Mouse (Mus musculus) ES-Bruce4 (cell line): ENCODE measurements around the gene Dnaja3. TPM values are rescaled to one million over a fixed set of nuclear protein-coding genes. Genes with fewer than 3 reads are reported as not detected.
"Not testable (repeated sequence)": the region's sequence is repeated elsewhere in the genome, so short reads cannot be mapped to it uniquely, and the experiment has no call there.

Source experiments
- H3K27ac ChIP-seq: 2 replicates; pipeline ENCODE4 v1.5.1; 2012; ENCODE audit warnings: low read length, inconsistent platforms; ENCODE audit not compliant: insufficient read depth
- H3K27me3 ChIP-seq: 2 replicates; pipeline ENCODE4 v1.6.1; 2012; ENCODE audit warnings: mild to moderate bottlenecking, low read length, inconsistent platforms; ENCODE audit not compliant: control insufficient read depth, poor library complexity, insufficient read depth, severe bottlenecking
- H3K36me3 ChIP-seq: 2 replicates; pipeline ENCODE4 v1.6.1; 2012; ENCODE audit warnings: inconsistent platforms, mild to moderate bottlenecking, low read length, moderate library complexity; ENCODE audit not compliant: control insufficient read depth, poor library complexity, insufficient read depth, severe bottlenecking
- H3K4me1 ChIP-seq: one replicate; pipeline ENCODE4 v1.8.1; 2011; ENCODE audit warnings: low read length; ENCODE audit not compliant: control insufficient read depth, insufficient read depth
- H3K4me3 ChIP-seq: 2 replicates; pipeline ENCODE4 v1.5.1; 2011; ENCODE audit warnings: low read depth, mild to moderate bottlenecking, low read length
- H3K9ac ChIP-seq: 2 replicates; pipeline ENCODE4 v1.6.1; 2012; ENCODE audit warnings: low read depth, mild to moderate bottlenecking, inconsistent platforms; ENCODE audit not compliant: poor library complexity, severe bottlenecking
- H3K9me3 ChIP-seq: replicated peaks from 2 replicates; pipeline ENCODE4 v1.6.1; 2012; ENCODE audit warnings: mild to moderate bottlenecking, low read length, inconsistent platforms; ENCODE audit not compliant: control insufficient read depth, poor library complexity, insufficient read depth, severe bottlenecking
- CTCF ChIP-seq: IDR thresholded peaks from one replicate; pipeline ENCODE4 v1.8.1; 2011; ENCODE audit warnings: low read depth, low read length
- EP300 ChIP-seq: IDR thresholded peaks from 2 replicates; pipeline ENCODE4 v1.6.1; 2011; ENCODE audit warnings: low read depth, low read length; ENCODE audit not compliant: insufficient read depth
- POLR2A ChIP-seq: IDR thresholded peaks from one replicate; pipeline ENCODE4 v1.8.1; 2011; ENCODE audit warnings: low read length; ENCODE audit not compliant: insufficient read depth
- polyA plus RNA-seq: library from polyadenylated mRNA; stranded (reverse); fragments of >200 nt; gene quantifications from 2 replicates; pipeline ENCODE4 v1.2.4, GENCODE M21; 2011; ENCODE audit warnings: low read depth; ENCODE audit not compliant: missing spikeins, insufficient read depth, insufficient read length

Dnaja3 gene
- polyA plus RNA-seq, 1 experiment: 55.9 TPM

GRCm38 (mm10) chr16:4736262-4736661 lies 96.5 kb downstream of the Dnaja3 start:
- Histone ChIP-seq H3K27me3 (no peaks in the 10 kb centered on the region), H3K4me3 (no peak overlapping the region), H3K9ac (no peak overlapping the region), H3K27ac (no peak overlapping the region), H3K9me3 (peaks cover 17% of the 10 kb centered on the region), H3K36me3 (no peaks in the 10 kb centered on the region), H3K4me1 (no peaks in the 10 kb centered on the region)
- TF ChIP-seq POLR2A (no peak), CTCF (no peak), EP300 (no peak)

- no peak overlapping the region for H3K27ac ChIP-seq
- no peaks in the 10 kb centered on the region for H3K36me3 ChIP-seq
- H3K9ac ChIP-seq: no peak overlapping the region
- TF ChIP-seq EP300 (no peak), POLR2A (no peak), CTCF (no peak)
- H3K9me3 ChIP-seq: peaks cover 37% of the 10 kb centered on the region
- no peaks in the 10 kb centered on the region for H3K27me3 ChIP-seq
- H3K4me3 ChIP-seq: no peak overlapping the region
- no peaks in the 10 kb centered on the region for H3K4me1 ChIP-seq
These were observed 100.2 kb downstream of the Dnaja3 start for GRCm38 (mm10) chr16:4739994-4740393.

GRCm38 (mm10) chr16:4742186-4742585 lies 102.4 kb downstream of the Dnaja3 start:
- no peaks in the 10 kb centered on the region for H3K36me3 ChIP-seq
- H3K27me3 ChIP-seq: no peaks in the 10 kb centered on the region
- TF ChIP-seq POLR2A (no peak), EP300 (no peak), CTCF (no peak)
- H3K4me3 ChIP-seq: no peak overlapping the region
- H3K9ac ChIP-seq: no peak overlapping the region
- H3K27ac ChIP-seq: no peak overlapping the region
- H3K4me1 ChIP-seq: no peaks in the 10 kb centered on the region
- peaks cover 37% of the 10 kb centered on the region for H3K9me3 ChIP-seq

- H3K27me3 ChIP-seq: no peaks in the 10 kb centered on the region
- no peak for TF ChIP-seq EP300
- no peak for TF ChIP-seq CTCF
- no peak for TF ChIP-seq POLR2A
These were observed 112.4 kb downstream of the Dnaja3 start for GRCm38 (mm10) chr16:4752155-4752554.

GRCm38 (mm10) chr16:4754045-4754444 lies 114.3 kb downstream of the Dnaja3 start:
- Histone ChIP-seq H3K9me3 (peaks cover 11% of the 10 kb centered on the region), H3K4me1 (no peaks in the 10 kb centered on the region), H3K27me3 (no peaks in the 10 kb centered on the region), H3K9ac (no peak overlapping the region), H3K4me3 (no peak overlapping the region), H3K36me3 (no peaks in the 10 kb centered on the region; the same call in 1 of the 2 replicates), H3K27ac (no peak overlapping the region)
- TF ChIP-seq CTCF (no peak), EP300 (no peak), POLR2A (no peak)

More at GRCm38 (mm10) chr16:4752155-4752554, 112.4 kb downstream of the Dnaja3 start:
- Histone ChIP-seq H3K9me3 (peaks cover 11% of the 10 kb centered on the region), H3K36me3 (no peaks in the 10 kb centered on the region; the same call in 1 of the 2 replicates), H3K9ac (no peak overlapping the region), H3K4me1 (no peaks in the 10 kb centered on the region), H3K27ac (no peak overlapping the region), H3K4me3 (no peak overlapping the region)

- H3K9ac ChIP-seq: not testable (repeated sequence)
These were observed 117.0 kb downstream of the Dnaja3 start for GRCm38 (mm10) chr16:4756660-4757335.

More at GRCm38 (mm10) chr16:4756660-4757335, 117.0 kb downstream of the Dnaja3 start:
- H3K4me3 ChIP-seq: peak overlapping the region; percentile 63
- H3K9me3 ChIP-seq, H3K27me3 ChIP-seq, H3K36me3 ChIP-seq, H3K4me1 ChIP-seq, H3K27ac ChIP-seq: not testable (repeated sequence)

Other genes with a start within 250 kb of the Dnaja3 start
- gene Adcy9, start 219.5 kb upstream of the Dnaja3 start, polyA plus RNA-seq: 1.8 and 1.9 TPM in 2 replicates
- 30.0 and 33.6 TPM in 2 replicates for gene Srl, start 98.2 kb upstream of the Dnaja3 start, polyA plus RNA-seq
- 19.3 and 21.2 TPM in 2 replicates for gene Tfap4, start 80.1 kb upstream of the Dnaja3 start, polyA plus RNA-seq
- 31.2 and 34.8 TPM in 2 replicates for gene Glis2, start 45.3 kb upstream of the Dnaja3 start, polyA plus RNA-seq
- gene Pam16, start 15.0 kb upstream of the Dnaja3 start, polyA plus RNA-seq: 34.8 and 39.5 TPM in 2 replicates
- 6.2 and 7.9 TPM in 2 replicates for gene Vasn, start within 50 bp of the Dnaja3 start, polyA plus RNA-seq
- 31.2 and 36.1 TPM in 2 replicates for gene Coro7, start 39.8 kb downstream of the Dnaja3 start, polyA plus RNA-seq
- gene Nmral1, start 79.4 kb downstream of the Dnaja3 start, polyA plus RNA-seq: 15.6 and 15.7 TPM in 2 replicates
- gene Hmox2, start 86.4 kb downstream of the Dnaja3 start, polyA plus RNA-seq: 38.0 and 44.4 TPM in 2 replicates
- gene Cdip1, start 150.3 kb downstream of the Dnaja3 start, polyA plus RNA-seq: 46.5 and 50.5 TPM in 2 replicates
- gene 4930562C15Rik, start 195.4 kb downstream of the Dnaja3 start, polyA plus RNA-seq: not detected in 2 replicates
- gene Ubald1, start 240.3 kb downstream of the Dnaja3 start, polyA plus RNA-seq: 31.1 and 32.7 TPM in 2 replicates
- gene Mgrn1, start 246.3 kb downstream of the Dnaja3 start, polyA plus RNA-seq: 46.6 and 47.8 TPM in 2 replicates